Mouse (Mus musculus): ENCODE measurements at regions not wholly inside any gene's neighbourhood (a gene's known extent, or its start where the extent isn't known, plus 50 kb on each side); places are given as distances from the start of the nearest gene placed in this dataset.

DNA sequence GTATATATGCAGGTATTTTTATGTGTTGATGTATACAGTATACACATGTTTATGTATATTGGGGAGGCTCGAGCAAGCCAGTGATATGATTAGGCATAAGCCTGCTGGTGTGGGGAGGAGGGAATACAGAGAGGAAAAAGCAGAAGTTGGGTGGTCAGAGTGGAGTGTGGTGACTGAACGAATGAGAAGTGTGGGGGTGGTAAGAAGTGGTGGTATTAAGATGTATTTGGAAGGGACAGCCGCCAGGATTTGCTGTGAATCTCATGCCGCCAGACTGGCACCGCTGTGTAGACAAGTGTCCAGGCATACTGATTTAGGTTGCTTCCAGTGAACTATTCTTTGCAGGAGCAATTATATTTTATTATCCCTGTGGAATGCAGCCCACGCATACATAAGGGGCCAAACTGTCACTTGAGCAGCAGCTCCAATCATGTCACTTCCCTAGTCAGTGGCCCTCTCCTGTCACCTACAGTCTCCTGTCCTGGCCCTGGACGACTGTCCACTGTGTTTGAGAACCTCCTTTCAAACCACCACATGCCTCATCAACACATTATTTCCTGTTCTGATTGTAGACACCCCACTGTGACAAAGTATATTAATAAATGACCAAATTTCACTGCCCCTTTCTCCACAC is 101.9 kb upstream of the Tmc3 start:
- 32% methylated on average over 7 of the region's 7 CpGs for WGBS (ENCODE audit: insufficient replicate concordance)
- Histone ChIP-seq H3K27ac (ENCODE audit: low read depth) (no peak overlapping the region), H3K4me1 (ENCODE audit: insufficient read depth) (peaks cover 5% of the 10 kb centered on the region; the same call in 1 of the 2 replicates), H3K9me3 (ENCODE audit: low read length) (no peaks in the 10 kb centered on the region), H3K36me3 (replicated peaks; ENCODE audit: insufficient read depth, low read length) (no peaks in the 10 kb centered on the region), H3K4me3 (ENCODE audit: low read depth, low read length) (no peak overlapping the region), H3K27me3 (ENCODE audit: insufficient read depth, low read length) (no peaks in the 10 kb centered on the region), H3K9ac (replicated peaks) (no peak overlapping the region), H3K4me2 (ENCODE audit: low read depth, low read length) (no peak overlapping the region)
- no peak for ATAC-seq
- TF ChIP-seq EP300 (IDR thresholded peaks at IDR 0.05; ENCODE audit: low read depth), result no peak
- no peak for TF ChIP-seq CTCF (IDR thresholded peaks at IDR 0.05; ENCODE audit: low read depth)
- DNase-seq, result no peak

DNA sequence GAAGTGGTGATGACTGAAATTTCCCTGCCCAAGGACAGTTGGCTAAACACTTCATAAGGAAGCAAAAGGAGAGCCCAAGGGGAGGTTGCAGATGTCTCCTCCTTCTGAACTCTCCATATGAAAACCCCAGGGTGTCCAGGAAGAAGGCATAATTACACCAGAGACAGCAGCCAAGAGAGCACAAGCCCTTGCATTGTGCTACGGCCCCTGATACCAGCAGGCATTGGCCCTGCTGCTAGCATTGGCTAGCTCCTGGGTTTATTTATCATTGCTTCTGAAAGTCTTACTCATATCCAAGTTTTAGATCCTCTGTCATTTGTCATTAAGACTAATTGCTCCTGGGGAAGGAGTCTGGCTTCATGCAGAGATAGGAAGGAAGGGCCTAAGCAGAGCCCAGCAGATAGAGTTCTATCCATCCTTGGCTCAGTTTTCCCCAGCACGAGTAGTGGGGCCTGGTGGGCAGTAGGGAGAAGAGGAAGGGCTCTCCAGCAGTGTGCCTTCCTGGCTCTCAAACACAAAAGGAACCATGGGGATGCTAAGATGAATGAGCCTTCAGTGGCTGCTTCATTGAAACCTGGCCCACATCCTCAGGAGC is 98.5 kb upstream of the Tmc3 start:
- H3K4me1 ChIP-seq (ENCODE audit: insufficient read depth), result peaks cover 5% of the 10 kb centered on the region; the same call in 1 of the 2 replicates

DNA sequence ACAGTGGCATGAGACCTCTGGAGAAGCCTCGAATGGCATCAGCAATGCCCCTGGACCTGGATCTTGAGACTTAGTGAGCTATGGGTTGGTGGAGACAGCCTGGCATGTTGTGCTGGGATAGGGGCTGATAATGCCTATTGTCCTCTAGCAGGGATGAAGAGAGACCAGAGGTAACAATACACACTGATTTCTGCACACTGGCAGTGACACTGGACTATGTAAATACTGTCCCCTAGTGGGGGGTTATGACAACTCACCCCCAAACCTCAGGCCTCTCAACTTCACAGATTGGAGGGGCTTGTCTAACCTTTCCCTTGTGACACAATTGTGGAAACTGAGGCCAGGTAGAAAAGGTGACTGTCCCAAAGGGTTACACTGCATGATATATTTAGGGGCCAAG is 94.9 kb upstream of the Tmc3 start:
- no peak for ATAC-seq
- H3K4me3 ChIP-seq (ENCODE audit: low read depth, low read length), result no peak overlapping the region
- no peak for DNase-seq
- H3K27ac ChIP-seq (ENCODE audit: low read depth), result no peak overlapping the region
- no peak overlapping the region for H3K9ac ChIP-seq (replicated peaks)
- H3K4me1 ChIP-seq (ENCODE audit: insufficient read depth), result no peaks in the 10 kb centered on the region
- no peak overlapping the region for H3K4me2 ChIP-seq (ENCODE audit: low read depth, low read length)
- H3K27me3 ChIP-seq (ENCODE audit: insufficient read depth, low read length), result no peaks in the 10 kb centered on the region
- H3K9me3 ChIP-seq (ENCODE audit: low read length), result no peaks in the 10 kb centered on the region
- no peaks in the 10 kb centered on the region for H3K36me3 ChIP-seq (replicated peaks; ENCODE audit: insufficient read depth, low read length)
- WGBS (ENCODE audit: insufficient replicate concordance), result 58% methylated on average over 1 of the region's 1 CpGs
- TF ChIP-seq EP300 (IDR thresholded peaks at IDR 0.05; ENCODE audit: low read depth) (no peak), CTCF (IDR thresholded peaks at IDR 0.05; ENCODE audit: low read depth) (peak; percentile 81)

More for the DNA sequence above, 98.5 kb upstream of the Tmc3 start:
- Histone ChIP-seq H3K27me3 (ENCODE audit: insufficient read depth, low read length) (no peaks in the 10 kb centered on the region), H3K9ac (replicated peaks) (no peak overlapping the region), H3K36me3 (replicated peaks; ENCODE audit: insufficient read depth, low read length) (no peaks in the 10 kb centered on the region), H3K9me3 (ENCODE audit: low read length) (no peaks in the 10 kb centered on the region), H3K4me2 (ENCODE audit: low read depth, low read length) (no peak overlapping the region), H3K27ac (ENCODE audit: low read depth) (no peak overlapping the region), H3K4me3 (ENCODE audit: low read depth, low read length) (no peak overlapping the region)
- 64% methylated on average over 2 of the region's 2 CpGs for WGBS (ENCODE audit: insufficient replicate concordance)
- ATAC-seq (no peak), DNase-seq (no peak)
- TF ChIP-seq CTCF (IDR thresholded peaks at IDR 0.05; ENCODE audit: low read depth) (no peak), EP300 (IDR thresholded peaks at IDR 0.05; ENCODE audit: low read depth) (no peak)

DNA sequence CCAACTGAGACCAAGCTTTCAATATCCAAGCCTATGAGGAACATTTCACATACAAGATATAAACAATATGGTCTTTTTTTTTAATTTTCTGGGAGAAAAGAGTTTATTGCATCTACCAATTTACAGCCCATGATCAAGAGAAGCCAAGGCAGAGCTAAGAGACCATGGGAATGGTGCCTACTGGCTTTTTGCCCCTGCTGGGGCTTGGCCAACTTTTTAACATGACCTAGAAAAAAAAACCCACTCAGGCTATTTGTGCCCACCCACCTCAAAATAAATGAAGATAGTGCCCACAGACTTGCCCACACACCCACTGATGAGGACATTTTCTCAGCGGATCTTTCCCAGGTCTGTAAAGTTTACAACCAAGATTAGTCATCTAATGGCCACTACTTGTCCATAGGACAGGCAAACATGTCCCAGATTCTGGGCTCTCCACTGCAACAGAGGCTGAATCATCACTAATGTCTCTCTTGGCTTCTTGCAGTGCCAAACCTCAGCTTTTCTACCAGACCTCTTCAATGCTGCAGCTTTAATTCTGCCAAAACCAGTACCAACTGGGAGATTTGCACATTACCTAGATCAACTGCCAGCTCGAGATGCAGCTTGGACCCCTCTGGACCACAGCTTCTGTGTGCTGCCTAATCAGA is 79.6 kb upstream of the Tmc3 start:
- 55% methylated on average over 2 of the region's 2 CpGs for WGBS (ENCODE audit: insufficient replicate concordance)
- no peaks in the 10 kb centered on the region for H3K9me3 ChIP-seq (ENCODE audit: low read length)
- no peaks in the 10 kb centered on the region for H3K27me3 ChIP-seq (ENCODE audit: insufficient read depth, low read length)

DNA sequence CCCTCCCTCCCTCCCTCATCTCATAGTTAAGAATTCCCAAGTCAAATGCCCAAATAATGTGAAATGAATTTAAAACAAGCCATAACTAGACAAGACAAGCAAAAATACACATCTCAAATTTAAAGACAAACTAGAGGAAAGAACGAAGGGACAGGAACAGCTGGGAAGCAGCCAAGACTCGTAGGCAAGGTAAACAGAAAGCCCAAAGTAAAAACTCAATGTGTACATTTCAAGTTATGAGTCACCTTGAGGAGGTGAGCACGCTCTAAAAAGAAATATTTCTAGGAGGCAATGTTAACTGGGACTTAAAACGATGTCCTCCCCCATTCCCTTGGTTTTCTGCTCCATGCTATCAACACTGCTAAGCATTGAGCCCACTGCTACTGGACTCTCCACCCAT is 68.4 kb upstream of the Tmc3 start:
- H3K4me1 ChIP-seq (ENCODE audit: insufficient read depth), result no peaks in the 10 kb centered on the region
- no peak overlapping the region for H3K27ac ChIP-seq (ENCODE audit: low read depth)
- no peak overlapping the region for H3K4me2 ChIP-seq (ENCODE audit: low read depth, low read length)
- no peak for ATAC-seq
- no peak for TF ChIP-seq EP300 (IDR thresholded peaks at IDR 0.05; ENCODE audit: low read depth)
- TF ChIP-seq CTCF (IDR thresholded peaks at IDR 0.05; ENCODE audit: low read depth), result no peak
- no peak overlapping the region for H3K9ac ChIP-seq (replicated peaks)
- H3K27me3 ChIP-seq (ENCODE audit: insufficient read depth, low read length), result no peaks in the 10 kb centered on the region
- no peaks in the 10 kb centered on the region for H3K36me3 ChIP-seq (replicated peaks; ENCODE audit: insufficient read depth, low read length)
- WGBS (ENCODE audit: insufficient replicate concordance), result 54% methylated on average over 4 of the region's 4 CpGs
- no peaks in the 10 kb centered on the region for H3K9me3 ChIP-seq (ENCODE audit: low read length)
- H3K4me3 ChIP-seq (ENCODE audit: low read depth, low read length), result no peak overlapping the region
- no peak for DNase-seq

More for the DNA sequence above, 79.6 kb upstream of the Tmc3 start:
- no peaks in the 10 kb centered on the region for H3K4me1 ChIP-seq (ENCODE audit: insufficient read depth)
- H3K27ac ChIP-seq (ENCODE audit: low read depth), result no peak overlapping the region
- H3K9ac ChIP-seq (replicated peaks), result no peak overlapping the region
- DNase-seq (no peak), ATAC-seq (no peak)
- no peak for TF ChIP-seq EP300 (IDR thresholded peaks at IDR 0.05; ENCODE audit: low read depth)
- TF ChIP-seq CTCF (IDR thresholded peaks at IDR 0.05; ENCODE audit: low read depth), result no peak
- no peak overlapping the region for H3K4me3 ChIP-seq (ENCODE audit: low read depth, low read length)
- H3K36me3 ChIP-seq (replicated peaks; ENCODE audit: insufficient read depth, low read length), result no peaks in the 10 kb centered on the region
- H3K4me2 ChIP-seq (ENCODE audit: low read depth, low read length), result no peak overlapping the region

DNA sequence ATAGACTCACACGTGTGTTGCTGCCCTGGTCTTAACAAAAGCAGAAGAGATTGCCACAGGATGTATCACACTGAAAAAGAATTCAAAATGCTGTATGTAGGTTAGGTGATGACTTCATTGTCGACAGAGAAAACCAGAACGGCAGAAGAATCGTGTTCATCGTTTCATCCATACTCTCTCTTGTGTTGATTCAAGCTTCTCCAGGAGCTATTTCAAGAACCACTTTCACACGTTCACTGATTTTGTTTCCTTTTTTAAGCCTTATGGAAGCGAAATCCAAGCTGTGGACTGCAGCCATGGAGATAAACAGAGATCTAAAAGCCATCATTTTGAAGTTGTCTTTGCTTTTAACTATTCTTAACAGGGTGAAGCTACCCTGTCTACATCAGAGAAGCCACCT is 63.2 kb upstream of the Tmc3 start:
- Histone ChIP-seq H3K27ac (ENCODE audit: low read depth) (no peak overlapping the region), H3K27me3 (ENCODE audit: insufficient read depth, low read length) (no peaks in the 10 kb centered on the region), H3K9me3 (ENCODE audit: low read length) (no peaks in the 10 kb centered on the region), H3K4me3 (ENCODE audit: low read depth, low read length) (no peak overlapping the region), H3K36me3 (replicated peaks; ENCODE audit: insufficient read depth, low read length) (no peaks in the 10 kb centered on the region), H3K9ac (replicated peaks) (no peak overlapping the region), H3K4me1 (ENCODE audit: insufficient read depth) (no peaks in the 10 kb centered on the region), H3K4me2 (ENCODE audit: low read depth, low read length) (no peak overlapping the region)
- 74% methylated on average over 7 of the region's 7 CpGs for WGBS (ENCODE audit: insufficient replicate concordance)
- TF ChIP-seq EP300 (IDR thresholded peaks at IDR 0.05; ENCODE audit: low read depth), result no peak
- no peak for TF ChIP-seq CTCF (IDR thresholded peaks at IDR 0.05; ENCODE audit: low read depth)
- DNase-seq, result no peak
- no peak for ATAC-seq
